Mouse (Mus musculus) heart, embryonic 12.5 days (tissue): ENCODE data around the gene Akr1c21. TPM values are rescaled to one million over a fixed set of nuclear protein-coding genes. Genes with fewer than 3 reads are reported as not detected.

ENCODE experiments used
- polyA plus RNA-seq: library from polyadenylated mRNA; unstranded; fragments of >200 nt; fragmentation: Nextera tagmentation; extraction: Ambion mirVana; gene quantifications from 2 replicates; pipeline ENCODE4 v1.2.1, GENCODE M21; 2016

The Akr1c21 gene
- polyA plus RNA-seq, 1 experiment from 2014 or later, result not detected

Other genes with a start within 250 kb of the Akr1c21 start
- not detected in 2 replicates for gene Akr1c6, start 139.8 kb upstream of the Akr1c21 start, polyA plus RNA-seq
- not detected in 2 replicates for gene Akr1c20, start 50.7 kb upstream of the Akr1c21 start, polyA plus RNA-seq
- 44.5 and 47.5 TPM in 2 replicates for gene Akr1e1, start 35.1 kb downstream of the Akr1c21 start, polyA plus RNA-seq